Mouse (Mus musculus): ENCODE data around the gene Mrap2.

DNA sequence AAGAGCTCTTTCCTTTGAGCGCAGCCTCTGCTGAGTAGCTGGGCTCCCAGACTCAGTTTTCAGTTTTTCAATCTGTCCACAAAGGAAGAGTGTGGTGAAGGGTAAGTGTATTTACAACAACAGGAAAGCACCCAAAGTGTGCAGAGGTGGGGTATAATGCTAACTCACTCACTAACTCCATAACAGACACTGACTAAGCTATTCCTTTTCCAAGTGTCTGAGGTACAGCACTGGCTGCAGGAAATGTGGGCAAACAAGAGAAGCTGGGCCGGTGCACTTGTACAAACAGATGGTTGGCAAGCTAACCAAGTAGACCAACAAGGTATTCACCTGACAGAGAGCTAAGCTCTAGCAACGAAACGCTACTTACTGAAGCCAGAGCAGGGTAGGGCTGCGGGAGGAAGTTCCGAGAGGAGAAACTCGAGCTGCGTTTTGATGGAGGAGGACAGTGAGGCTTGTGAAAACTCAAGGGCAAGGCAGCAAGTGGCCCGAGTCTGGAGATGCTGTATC, 66.8 kb downstream of the Mrap2 start:
- TF ChIP-seq TAL1 (IDR thresholded peaks at IDR 0.05; ENCODE audit: low read length) (no peak), GATA1 (IDR thresholded peaks at IDR 0.05; ENCODE audit: low read length) (no peak)
